Mouse (Mus musculus) ES-E14 (cell line): ENCODE data around the gene D3Ertd254e. TPM values are rescaled to one million over a fixed set of nuclear protein-coding genes. Genes with fewer than 3 reads are reported as not detected.

Experiments used
- DNase-seq: peaks from one replicate; pipeline ENCODE4 v3.0.0-alpha.2; 2013; ENCODE audit warnings: low read depth, low spot score
- H3K27ac ChIP-seq: 2 replicates; pipeline ENCODE4 v1.5.1; 2012; ENCODE audit warnings: low read depth, mild to moderate bottlenecking, low read length, moderate library complexity, mixed read lengths; ENCODE audit not compliant: poor library complexity, insufficient read depth, severe bottlenecking
- H3K36me3 ChIP-seq: 2 replicates; pipeline ENCODE4 v1.6.1; 2012; ENCODE audit warnings: mild to moderate bottlenecking, low read length, moderate library complexity, mixed read lengths; ENCODE audit not compliant: control insufficient read depth, poor library complexity, insufficient read depth, severe bottlenecking
- H3K4me1 ChIP-seq, 2 experiments: fragments of 150-350 bp in 1 of 2; sonication (generic) in 1 of 2; 2 replicates each; pipeline ENCODE4 v1.6.1; 2012; ENCODE audit warnings: low read length in 2 of 2, mild to moderate bottlenecking in 1 of 2, mixed read lengths in 1 of 2; ENCODE audit not compliant: control insufficient read depth in 2 of 2, insufficient read depth in 2 of 2, poor library complexity in 1 of 2
- H3K4me3 ChIP-seq, 2 experiments: fragments of 150-350 bp in 1 of 2; sonication (generic) in 1 of 2; 2 replicates each; pipeline ENCODE4 v1.5.1; 2012; ENCODE audit warnings: low read length in 2 of 2, low read depth in 1 of 2, mild to moderate bottlenecking in 1 of 2, mixed read lengths in 1 of 2; ENCODE audit not compliant: insufficient read depth in 1 of 2, poor library complexity in 1 of 2, severe bottlenecking in 1 of 2
- H3K9ac ChIP-seq: 2 replicates; pipeline ENCODE4 v1.6.1; 2012; ENCODE audit warnings: low read depth, mild to moderate bottlenecking, low read length, mixed read lengths; ENCODE audit not compliant: poor library complexity, insufficient read depth, severe bottlenecking
- H3K9me3 ChIP-seq: fragments of 150-350 bp; sonication (generic); 2 replicates; pipeline ENCODE4 v1.6.1; 2012; ENCODE audit warnings: low read depth, mild to moderate bottlenecking, low read length; ENCODE audit not compliant: control insufficient read depth, insufficient read depth
- CHD2 ChIP-seq: IDR thresholded peaks from 2 replicates; pipeline ENCODE4 v1.6.1; 2014; ENCODE audit warnings: mild to moderate bottlenecking, low read depth, low read length, inconsistent platforms
- HCFC1 ChIP-seq: IDR thresholded peaks from 2 replicates; pipeline ENCODE4 v1.6.1; 2012; ENCODE audit warnings: low read length, inconsistent platforms, borderline replicate concordance; ENCODE audit not compliant: insufficient read depth
- MAFK ChIP-seq: IDR thresholded peaks from 2 replicates; pipeline ENCODE4 v1.6.1; 2014; ENCODE audit warnings: mild to moderate bottlenecking, low read depth, low read length, inconsistent platforms; ENCODE audit not compliant: insufficient read depth
- ZC3H11A ChIP-seq: IDR thresholded peaks from 2 replicates; pipeline ENCODE4 v1.6.1; 2012; ENCODE audit warnings: low read depth, mild to moderate bottlenecking, inconsistent platforms, low read length, borderline replicate concordance
- ZNF384 ChIP-seq: IDR thresholded peaks from 2 replicates; pipeline ENCODE4 v1.6.1; 2012; ENCODE audit warnings: low read depth, low read length, inconsistent platforms
- in situ Hi-C, 2 experiments: fragments of 600-800 bp; cut with MboI; formaldehyde crosslinking; loops; one replicate each; pipeline ENCODE4 v1.15.1; 2025; ENCODE audit warnings: low sequenced_read_pairs in 2 of 2, inconsistent platforms in 1 of 2; ENCODE audit not compliant: unreplicated experiment in 2 of 2
- total RNA-seq: library from RNA; depleted of rRNA; stranded (reverse); fragments of 300-350 nt; gene quantifications from 2 replicates; pipeline ENCODE4 v1.2.3, GENCODE M21; 2012

The D3Ertd254e gene
- total RNA-seq, 1 experiment: 10.6 TPM

- DNase-seq: no peak
- no peak overlapping the region for H3K9ac ChIP-seq
- no peak overlapping the region for H3K27ac ChIP-seq
- in situ Hi-C loops: no loop called here
- TF ChIP-seq MAFK (no peak), CHD2 (no peak), ZNF384 (no peak), ZC3H11A (no peak), HCFC1 (no peak)
- no peaks in the 10 kb centered on the region for H3K9me3 ChIP-seq
- H3K4me3 ChIP-seq: no peak overlapping the region
- H3K4me1 ChIP-seq: no peaks in the 10 kb centered on the region
- no peaks in the 10 kb centered on the region for H3K36me3 ChIP-seq
These were observed 38.4 kb downstream of the D3Ertd254e start for GRCm38 (mm10) chr3:36189243-36189642.

GRCm38 (mm10) chr3:36201098-36201497, 50.3 kb downstream of the D3Ertd254e start:
- no peaks in the 10 kb centered on the region for H3K36me3 ChIP-seq
- H3K9me3 ChIP-seq: no peaks in the 10 kb centered on the region
- H3K9ac ChIP-seq: no peak overlapping the region
- no peak for TF ChIP-seq ZC3H11A
- no peak for TF ChIP-seq CHD2
- no peak for TF ChIP-seq MAFK
- no peak for TF ChIP-seq HCFC1
- no peak for TF ChIP-seq ZNF384
- H3K27ac ChIP-seq: no peak overlapping the region
- H3K4me3 ChIP-seq: no peak overlapping the region
- no peaks in the 10 kb centered on the region for H3K4me1 ChIP-seq
- in situ Hi-C loops: no loop called here
- no peak for DNase-seq

GRCm38 (mm10) chr3:36202932-36203331, 52.1 kb downstream of the D3Ertd254e start:
- Histone ChIP-seq H3K9ac (no peak overlapping the region), H3K27ac (no peak overlapping the region), H3K4me3 (no peak overlapping the region), H3K36me3 (no peaks in the 10 kb centered on the region), H3K4me1 (no peaks in the 10 kb centered on the region), H3K9me3 (no peaks in the 10 kb centered on the region)
- in situ Hi-C loops: no loop called here
- no peak for DNase-seq
- no peak for TF ChIP-seq CHD2
- TF ChIP-seq ZNF384: no peak
- no peak for TF ChIP-seq MAFK
- no peak for TF ChIP-seq HCFC1
- TF ChIP-seq ZC3H11A: no peak

DNA sequence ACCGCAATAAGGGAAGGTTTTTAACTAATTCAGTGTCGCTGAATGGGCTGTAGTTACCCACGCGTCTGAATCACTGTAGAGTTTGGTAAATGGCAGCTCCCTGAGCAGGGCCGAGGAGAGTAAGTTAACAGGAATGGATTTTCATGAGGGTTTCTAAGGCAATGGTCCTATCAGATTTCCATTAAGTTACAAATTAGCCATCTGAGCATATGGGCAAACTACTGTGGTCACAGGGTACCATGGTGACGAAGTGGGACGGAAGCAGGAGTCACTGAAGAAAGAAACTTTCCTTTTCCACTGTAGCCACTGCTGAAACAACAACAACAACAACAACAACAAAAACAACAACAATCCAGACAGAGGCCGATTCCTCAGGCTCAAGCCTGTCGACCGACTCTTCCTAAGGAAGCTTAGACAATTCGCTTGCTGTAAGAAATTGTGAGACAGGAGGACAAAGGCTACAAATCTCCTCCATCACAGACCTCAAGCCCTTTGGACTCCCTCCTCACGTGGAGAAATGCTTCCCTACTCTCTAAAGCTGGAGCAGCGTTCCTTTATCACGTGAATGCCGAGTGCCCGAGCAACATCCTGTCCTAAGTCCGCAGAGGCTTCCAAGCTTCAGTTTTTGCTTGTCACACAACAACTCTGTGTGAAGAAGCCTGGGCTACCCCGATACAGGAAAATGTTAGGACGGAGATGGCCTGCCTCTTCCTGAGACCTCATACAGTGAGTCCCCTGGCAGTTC, 56.9 kb downstream of the D3Ertd254e start:
- Histone ChIP-seq H3K9ac (no peak overlapping the region), H3K4me3 (no peak overlapping the region), H3K4me1 (no peaks in the 10 kb centered on the region), H3K27ac (no peak overlapping the region), H3K36me3 (no peaks in the 10 kb centered on the region), H3K9me3 (no peaks in the 10 kb centered on the region)
- TF ChIP-seq ZNF384 (no peak), CHD2 (no peak), ZC3H11A (no peak), HCFC1 (no peak), MAFK (no peak)
- in situ Hi-C loops: no loop called here
- DNase-seq: no peak
